Mouse (Mus musculus) lung, postnatal 0 days (tissue): Measurements from ENCODE around the gene Pprc1. TPM values are rescaled to one million over a fixed set of nuclear protein-coding genes. Genes with fewer than 3 reads are reported as not detected.

Experiments
- ATAC-seq: fragments of 200-750 bp; cut with Nextera tagmentation; 2 replicates; pipeline ENCODE4 v1.8.0; 2017; ENCODE audit warnings: moderate library complexity
- DNase-seq: peaks from one replicate; pipeline ENCODE4 v3.0.0-alpha.2; 2016; ENCODE audit warnings: low spot score
- H3K27ac ChIP-seq: fragments of 300-500 bp; sonication (generic); 2 replicates; pipeline ENCODE4 v1.5.1; 2014; ENCODE audit warnings: antibody characterized with exemption, mild to moderate bottlenecking, low read length, mixed read lengths
- H3K27me3 ChIP-seq: fragments of 300-500 bp; sonication (generic); replicated peaks from 2 replicates; pipeline ENCODE4 v1.6.1; 2014; ENCODE audit warnings: low read length, mixed read lengths; ENCODE audit not compliant: insufficient read depth
- H3K36me3 ChIP-seq: fragments of 300-500 bp; sonication (generic); 2 replicates; pipeline ENCODE4 v1.6.1; 2014; ENCODE audit warnings: low read length, mixed read lengths; ENCODE audit not compliant: insufficient read depth
- H3K4me1 ChIP-seq: fragments of 300-500 bp; sonication (generic); 2 replicates; pipeline ENCODE4 v1.6.1; 2014; ENCODE audit warnings: antibody characterized with exemption, low read depth, low read length, mixed read lengths; ENCODE audit not compliant: insufficient read depth
- H3K4me2 ChIP-seq: fragments of 300-500 bp; sonication (generic); replicated peaks from 2 replicates; pipeline ENCODE4 v1.6.1; 2014; ENCODE audit warnings: low read depth, mild to moderate bottlenecking, low read length, moderate library complexity, mixed read lengths
- H3K4me3 ChIP-seq: fragments of 300-500 bp; sonication (generic); 2 replicates; pipeline ENCODE4 v1.5.1; 2014; ENCODE audit warnings: low read depth, low read length
- H3K9ac ChIP-seq: fragments of 300-500 bp; sonication (generic); replicated peaks from 2 replicates; pipeline ENCODE4 v1.6.1; 2014; ENCODE audit warnings: low read depth, mild to moderate bottlenecking
- H3K9me3 ChIP-seq: fragments of 300-500 bp; sonication (generic); 2 replicates; pipeline ENCODE4 v1.6.1; 2016; ENCODE audit warnings: low read length, mixed read lengths
- CTCF ChIP-seq: IDR thresholded peaks from 2 replicates; pipeline ENCODE4 v1.5.1; 2016; ENCODE audit warnings: antibody characterized with exemption, mild to moderate bottlenecking
- EP300 ChIP-seq: IDR thresholded peaks from 2 replicates; pipeline ENCODE4 v1.6.1; 2016; ENCODE audit warnings: antibody characterized with exemption, mild to moderate bottlenecking, control low read depth
- WGBS: fragments of 180-500 bp; shearing (Covaris S2); extraction: QIAGEN DNeasy Blood & Tissue Kit; methylation state at CpG from one replicate; pipeline ENCODE4 v1.1.7; 2014; 5-methylcytosine and 5-hydroxymethylcytosine counted together
- polyA plus RNA-seq: library from polyadenylated mRNA; unstranded; fragments of >200 nt; fragmentation: Nextera tagmentation; extraction: Ambion mirVana; gene quantifications from 2 replicates; pipeline ENCODE4 v1.2.1, GENCODE M21; 2015

Pprc1 gene
- polyA plus RNA-seq, 1 experiment from 2014 or later: 6.0 TPM

DNA sequence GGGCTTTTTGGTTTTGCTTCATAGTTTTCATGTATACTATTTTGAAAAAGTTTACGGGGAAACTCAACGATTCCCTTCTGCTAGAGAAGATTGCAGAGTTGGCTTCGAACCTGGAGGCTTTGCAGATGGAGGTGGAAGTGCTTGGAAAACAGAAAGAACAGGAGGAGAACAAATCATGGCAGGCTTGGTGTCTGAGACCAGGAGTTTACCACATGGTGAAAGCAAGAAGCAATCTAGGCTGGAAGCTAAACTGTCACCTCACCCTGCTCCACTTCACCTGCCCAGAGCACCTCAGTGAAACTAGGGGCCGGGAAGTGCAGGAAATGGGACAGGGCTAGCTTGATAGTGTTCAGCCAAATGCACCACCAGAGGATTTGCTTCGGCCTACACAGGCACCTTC, 51.7 kb downstream of the Pprc1 start:
- Histone ChIP-seq H3K4me3 (no peak overlapping the region), H3K4me1 (no peaks in the 10 kb centered on the region), H3K27ac (no peak overlapping the region), H3K27me3 (no peaks in the 10 kb centered on the region), H3K9ac (no peak overlapping the region), H3K36me3 (no peaks in the 10 kb centered on the region), H3K4me2 (no peak overlapping the region), H3K9me3 (no peaks in the 10 kb centered on the region)
- ATAC-seq: no peak
- WGBS: 90% methylated on average over 5 of the region's 5 CpGs
- TF ChIP-seq EP300: no peak
- TF ChIP-seq CTCF: no peak
- DNase-seq: no peak

DNA sequence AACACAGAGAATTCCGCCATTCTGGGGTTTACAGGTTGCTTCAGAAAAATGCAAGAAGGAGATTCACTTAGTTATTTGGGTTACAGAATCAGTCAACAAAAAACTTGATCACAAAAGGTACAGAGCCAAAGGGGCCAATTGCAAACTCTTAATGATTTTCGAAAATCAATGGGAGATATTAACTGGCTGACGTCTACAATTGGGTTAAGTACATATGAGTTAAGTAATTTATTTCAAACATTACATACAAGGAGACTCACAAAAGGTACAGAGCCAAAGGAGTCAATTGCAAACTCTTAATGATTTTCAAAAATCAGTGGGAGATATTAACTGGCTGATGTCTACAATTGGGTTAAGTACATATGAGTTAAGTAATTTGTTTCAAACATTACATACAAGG, 54.9 kb downstream of the Pprc1 start:
- Histone ChIP-seq H3K9ac (no peak overlapping the region), H3K4me1 (no peaks in the 10 kb centered on the region), H3K9me3 (no peaks in the 10 kb centered on the region), H3K4me3 (no peak overlapping the region), H3K36me3 (no peaks in the 10 kb centered on the region), H3K27me3 (no peaks in the 10 kb centered on the region), H3K4me2 (no peak overlapping the region), H3K27ac (no peak overlapping the region)
- WGBS: 91% methylated on average over 3 of the region's 3 CpGs
- no peak for DNase-seq
- TF ChIP-seq EP300 (no peak), CTCF (no peak)
- ATAC-seq: no peak

- ATAC-seq (no peak), DNase-seq (peak; percentile 10)
- TF ChIP-seq EP300 (no peak), CTCF (no peak)
- H3K4me2 ChIP-seq: no peak overlapping the region
- no peaks in the 10 kb centered on the region for H3K9me3 ChIP-seq
- H3K27ac ChIP-seq: no peak overlapping the region
- H3K9ac ChIP-seq: no peak overlapping the region
- H3K4me1 ChIP-seq: no peaks in the 10 kb centered on the region
- H3K27me3 ChIP-seq: no peaks in the 10 kb centered on the region
- H3K4me3 ChIP-seq: no peak overlapping the region
- H3K36me3 ChIP-seq: no peaks in the 10 kb centered on the region
- WGBS: 61% methylated on average over 6 of the region's 6 CpGs
Observed at GRCm38 (mm10) chr19:46103437-46104186, 58.9 kb downstream of the Pprc1 start.

- 66% methylated on average over 2 of the region's 2 CpGs for WGBS
- DNase-seq: no peak
- H3K27me3 ChIP-seq: no peaks in the 10 kb centered on the region
Observed at GRCm38 (mm10) chr19:46104187-46104557, 59.5 kb downstream of the Pprc1 start.

GRCm38 (mm10) chr19:46110214-46110613, 65.5 kb downstream of the Pprc1 start:
- H3K4me3 ChIP-seq: no peak overlapping the region
- 75% methylated on average over 2 of the region's 2 CpGs for WGBS
- no peak overlapping the region for H3K9ac ChIP-seq
- DNase-seq: no peak
- no peak for ATAC-seq
- H3K36me3 ChIP-seq: no peaks in the 10 kb centered on the region
- H3K27me3 ChIP-seq: no peaks in the 10 kb centered on the region
- TF ChIP-seq CTCF: no peak
- no peak for TF ChIP-seq EP300
- H3K27ac ChIP-seq: no peak overlapping the region
- H3K4me2 ChIP-seq: no peak overlapping the region
- no peaks in the 10 kb centered on the region for H3K9me3 ChIP-seq
- H3K4me1 ChIP-seq: no peaks in the 10 kb centered on the region

More at GRCm38 (mm10) chr19:46104187-46104557, 59.5 kb downstream of the Pprc1 start:
- no peaks in the 10 kb centered on the region for H3K4me1 ChIP-seq
- no peaks in the 10 kb centered on the region for H3K36me3 ChIP-seq
- no peak overlapping the region for H3K4me3 ChIP-seq
- TF ChIP-seq CTCF (no peak), EP300 (no peak)
- ATAC-seq: no peak
- no peak overlapping the region for H3K27ac ChIP-seq
- no peaks in the 10 kb centered on the region for H3K9me3 ChIP-seq
- H3K4me2 ChIP-seq: no peak overlapping the region
- H3K9ac ChIP-seq: no peak overlapping the region

DNA sequence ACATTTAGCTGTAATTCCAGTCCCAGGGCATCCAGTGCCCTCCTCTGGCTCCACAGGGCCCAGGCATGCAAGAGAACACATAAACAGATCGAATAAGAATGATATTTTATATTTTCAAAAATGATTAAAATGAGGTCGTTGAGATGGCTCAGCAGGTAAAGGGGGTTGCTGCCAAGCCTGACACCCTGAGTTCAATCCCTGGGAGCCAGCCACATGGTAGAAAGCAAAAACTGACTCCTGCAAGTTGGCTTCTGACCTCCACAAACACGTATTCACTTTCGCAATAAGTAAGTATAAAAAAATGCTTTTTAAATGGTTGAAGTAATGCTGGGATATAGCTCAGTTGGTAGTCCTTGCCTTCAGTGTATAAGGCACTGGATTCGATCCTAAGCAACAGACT, 66.1 kb downstream of the Pprc1 start:
- H3K4me1 ChIP-seq: no peaks in the 10 kb centered on the region
- H3K4me3 ChIP-seq: no peak overlapping the region
- TF ChIP-seq EP300 (no peak), CTCF (no peak)
- no peaks in the 10 kb centered on the region for H3K27me3 ChIP-seq
- ATAC-seq (no peak), DNase-seq (no peak)
- H3K36me3 ChIP-seq: no peaks in the 10 kb centered on the region
- H3K9ac ChIP-seq: no peak overlapping the region
- no peak overlapping the region for H3K27ac ChIP-seq
- no peaks in the 10 kb centered on the region for H3K9me3 ChIP-seq
- H3K4me2 ChIP-seq: no peak overlapping the region
- WGBS: 81% methylated on average over 5 of the region's 5 CpGs
